8 mouse cellular contexts compared by ENCODE assay signal in the genomic region with DNA sequence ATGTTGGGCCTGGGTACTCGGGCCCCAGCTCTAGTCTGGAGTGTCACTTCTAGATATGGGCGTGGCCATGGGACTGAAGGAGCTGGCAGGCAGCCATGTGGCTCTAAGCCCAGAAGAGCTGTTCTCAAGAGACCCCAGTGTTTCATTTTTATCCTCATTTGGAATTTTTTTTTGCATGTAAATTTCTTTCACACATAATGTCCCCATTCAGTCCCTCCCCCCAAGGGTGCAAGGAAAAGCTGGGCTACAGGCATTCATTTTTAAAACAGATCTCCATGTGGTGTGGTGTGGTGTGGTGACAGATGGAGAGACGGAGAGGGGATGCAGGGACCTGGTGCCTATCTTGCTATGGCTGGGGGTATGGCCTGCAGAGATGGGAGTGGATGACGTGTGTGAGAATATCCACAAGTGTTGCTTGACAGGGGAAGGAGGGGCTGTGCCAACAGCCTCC. TPM values are rescaled to one million over a fixed set of nuclear protein-coding genes. Genes with fewer than 3 reads are reported as not detected.
DNase-seq lines count a peak whose midpoint lies in the region; ATAC-seq lines count a peak whose summit lies in the region.
"Had no signal": no experiment of that assay in that cellular context is flagged by ENCODE, and none has a peak within 500 bp of the region (broad histone marks: within the 10 kb centered on the region; RNA-seq: fewer than 3 reads in every experiment).

No protein-coding gene starts in this region.

- H3K27me3 ChIP-seq in midbrain, embryonic 11.5 days (ENCODE audit: control insufficient read depth, insufficient read depth, low read length): no peaks in the 10 kb centered on the region
- H3K27me3 ChIP-seq in midbrain, embryonic 10.5 days (ENCODE audit: low read depth, poor library complexity, severe bottlenecking): no peaks in the 10 kb centered on the region
- no peaks in the 10 kb centered on the region for H3K27me3 ChIP-seq in hindbrain, embryonic 12.5 days
- H3K27me3 ChIP-seq in lung, embryonic 16.5 days (ENCODE audit: control insufficient read depth, insufficient read depth, low read depth, low read length): no peaks in the 10 kb centered on the region

- 65% methylated on average over 4 of the region's 4 CpGs for WGBS in midbrain, embryonic 11.5 days
- WGBS in midbrain, embryonic 10.5 days: 74% methylated on average over 4 of the region's 4 CpGs
- WGBS in hindbrain, embryonic 12.5 days: 25% methylated on average over 4 of the region's 4 CpGs
- 10% methylated on average over 4 of the region's 4 CpGs for WGBS in lung, embryonic 16.5 days

- H3K4me3 ChIP-seq in midbrain, embryonic 11.5 days (ENCODE audit: low read depth, low read length): no peak overlapping the region
- H3K4me3 ChIP-seq in midbrain, embryonic 10.5 days: no peak overlapping the region
- no peak overlapping the region for H3K4me3 ChIP-seq in hindbrain, embryonic 12.5 days
- H3K4me3 ChIP-seq in lung, embryonic 16.5 days (ENCODE audit: low read length): no peak overlapping the region
- H3K4me3 ChIP-seq: myocyte had no signal

- H3K4me2 ChIP-seq in midbrain, embryonic 11.5 days: no peak overlapping the region
- no peak overlapping the region for H3K4me2 ChIP-seq in hindbrain, embryonic 12.5 days (replicated peaks)
- H3K4me2 ChIP-seq in lung, embryonic 16.5 days (ENCODE audit: low read depth, low read length): peak overlapping the region; percentile 31

- no peak overlapping the region for H3K9ac ChIP-seq in midbrain, embryonic 11.5 days (ENCODE audit: low read length)
- H3K9ac ChIP-seq in hindbrain, embryonic 12.5 days: no peak overlapping the region
- no peak overlapping the region for H3K9ac ChIP-seq in lung, embryonic 16.5 days (ENCODE audit: low read length)

- no peaks in the 10 kb centered on the region; the same call in 1 of the 2 replicates for H3K4me1 ChIP-seq in midbrain, embryonic 11.5 days (ENCODE audit: control insufficient read depth, insufficient read depth, low read length)
- H3K4me1 ChIP-seq in midbrain, embryonic 10.5 days: peaks cover 8% of the 10 kb centered on the region
- peaks cover 23% of the 10 kb centered on the region for H3K4me1 ChIP-seq in hindbrain, embryonic 12.5 days
- H3K4me1 ChIP-seq in lung, embryonic 16.5 days (replicated peaks; ENCODE audit: control insufficient read depth, insufficient read depth, low read length): peaks cover 30% of the 10 kb centered on the region

- H3K9me3 ChIP-seq in midbrain, embryonic 11.5 days (ENCODE audit: control insufficient read depth, low read length): no peaks in the 10 kb centered on the region
- H3K9me3 ChIP-seq in midbrain, embryonic 10.5 days (replicated peaks): no peaks in the 10 kb centered on the region
- no peaks in the 10 kb centered on the region for H3K9me3 ChIP-seq in hindbrain, embryonic 12.5 days (replicated peaks)
- no peaks in the 10 kb centered on the region for H3K9me3 ChIP-seq in lung, embryonic 16.5 days (ENCODE audit: control insufficient read depth, low read length)

- no peak for DNase-seq in midbrain, embryonic 11.5 days (ENCODE audit: low spot score, missing footprints)
- no peak for DNase-seq in midbrain, embryonic 10.5 days (ENCODE audit: low spot score)
- peak; percentile 60 to 72 for DNase-seq in frontal cortex, postnatal 14 days (ENCODE audit: low spot score in 2 of 2)
- peak; percentile 22 for DNase-seq in telencephalon, adult 2 months (ENCODE audit: low read depth, low spot score)
- no peak for DNase-seq in thymus, postnatal 0 days (ENCODE audit: low spot score)

- peak; percentile 61; the same call in 1 of the 2 replicates for ATAC-seq in midbrain, embryonic 11.5 days (ENCODE audit: low FRiP score)
- ATAC-seq in hindbrain, embryonic 12.5 days (ENCODE audit: low FRiP score): peak; percentile 96
- ATAC-seq in lung, embryonic 16.5 days (ENCODE audit: low read depth): peak; percentile 96

- no peak overlapping the region for H3K27ac ChIP-seq in midbrain, embryonic 11.5 days (ENCODE audit: low read depth, low read length)
- no peak overlapping the region for H3K27ac ChIP-seq in midbrain, embryonic 10.5 days (replicated peaks)
- peak overlapping the region; percentile 82 for H3K27ac ChIP-seq in hindbrain, embryonic 12.5 days
- peak overlapping the region; percentile 90 for H3K27ac ChIP-seq in lung, embryonic 16.5 days (ENCODE audit: low read length)

- no peaks in the 10 kb centered on the region for H3K36me3 ChIP-seq in midbrain, embryonic 11.5 days (ENCODE audit: control insufficient read depth, insufficient read depth, low read length)
- peaks cover 5% of the 10 kb centered on the region for H3K36me3 ChIP-seq in midbrain, embryonic 10.5 days
- peaks cover 12% of the 10 kb centered on the region for H3K36me3 ChIP-seq in hindbrain, embryonic 12.5 days
- no peaks in the 10 kb centered on the region for H3K36me3 ChIP-seq in lung, embryonic 16.5 days (ENCODE audit: control insufficient read depth, insufficient read depth, low read length)

RNA-seq across cellular contexts. Expression of a gene that starts 37.3 kb away (rescaled TPM):
- 70.8 and 72.9 TPM in 2 replicates for polyA plus RNA-seq in midbrain, embryonic 11.5 days (2014; fragmentation: Nextera tagmentation; extraction: Ambion mirVana)
- 82.5 and 95.8 TPM in 2 replicates for polyA plus RNA-seq in midbrain, embryonic 10.5 days (2016; fragmentation: Nextera tagmentation; extraction: Ambion mirVana)
- 38.2 and 39.4 TPM in 2 replicates for polyA plus RNA-seq in hindbrain, embryonic 12.5 days (2016; fragmentation: Nextera tagmentation; extraction: Ambion mirVana)
- 43.8 and 49.9 TPM in 2 replicates for polyA plus RNA-seq in lung, embryonic 16.5 days (2015; fragmentation: Nextera tagmentation; extraction: Ambion mirVana)
- 46.2 and 53.2 TPM in 2 replicates for polyA plus RNA-seq in thymus, postnatal 0 days (2015; fragmentation: Nextera tagmentation; extraction: Ambion mirVana)

Comparison
In these comparisons a context has a peak if more than half of its experiments do, and no peak if none do; other contexts are left out.
1. DNase-seq: peak in frontal cortex, postnatal 14 days (2 of 2) and telencephalon, adult 2 months (single experiment); none in midbrain, embryonic 11.5 days (single experiment), midbrain, embryonic 10.5 days (single experiment) and thymus, postnatal 0 days (single experiment).
2. H3K27ac ChIP-seq: peak in hindbrain, embryonic 12.5 days (single experiment) and lung, embryonic 16.5 days (single experiment); none in midbrain, embryonic 11.5 days (single experiment) and midbrain, embryonic 10.5 days (single experiment).
3. Peak in every context shown above with its lines, with median percentiles within 50 percentile points of each other: ATAC-seq.